Mouse (Mus musculus) G1E (cell line): ENCODE measurements around the gene Cc2d1b.

ENCODE experiments used
- CTCF ChIP-seq: IDR thresholded peaks from 2 replicates; pipeline ENCODE4 v1.5.1; 2012; ENCODE audit warnings: low read depth, low read length, inconsistent platforms, mixed read lengths
- GATA1 ChIP-seq: IDR thresholded peaks from 2 replicates; pipeline ENCODE4 v1.6.1; 2012; ENCODE audit warnings: borderline replicate concordance, low read length, inconsistent platforms, mixed read lengths
- GATA2 ChIP-seq: IDR thresholded peaks from 2 replicates; pipeline ENCODE4 v1.6.1; 2012; ENCODE audit warnings: low read depth, low read length, inconsistent platforms, borderline replicate concordance
- POLR2AphosphoS5 ChIP-seq: IDR thresholded peaks from 2 replicates; pipeline ENCODE4 v1.6.1; 2012; ENCODE audit warnings: low read depth, low read length, inconsistent platforms; ENCODE audit not compliant: insufficient replicate concordance
- TAL1 ChIP-seq: conservative IDR thresholded peaks from 2 replicates; pipeline ENCODE4 v1.6.1; 2012; ENCODE audit warnings: low read depth, low read length, inconsistent platforms, mixed read lengths

GRCm38 (mm10) chr4:108601870-108602269 is 17.9 kb upstream of the Cc2d1b start:
- TF ChIP-seq CTCF: no peak
- no peak for TF ChIP-seq TAL1
- no peak for TF ChIP-seq GATA1
- TF ChIP-seq POLR2AphosphoS5: no peak
- no peak for TF ChIP-seq GATA2
